Mouse (Mus musculus) forebrain, embryonic 16.5 days (tissue): ENCODE results near the gene Ilkap. TPM values are rescaled to one million over a fixed set of nuclear protein-coding genes. Genes with fewer than 3 reads are reported as not detected.

Experiments used
- ATAC-seq: fragments of 200-750 bp; cut with Nextera tagmentation; 2 replicates; pipeline ENCODE4 v1.8.0; 2017; ENCODE audit warnings: mild to moderate bottlenecking, moderate library complexity
- H3K27ac ChIP-seq: fragments of 300-500 bp; sonication (generic); 2 replicates; pipeline ENCODE4 v1.5.1; 2014; ENCODE audit warnings: low read length, control low read depth
- H3K27me3 ChIP-seq: fragments of 300-500 bp; sonication (generic); replicated peaks from 2 replicates; pipeline ENCODE4 v1.6.1; 2014; ENCODE audit warnings: low read length; ENCODE audit not compliant: control insufficient read depth, insufficient read depth
- H3K36me3 ChIP-seq: fragments of 300-500 bp; sonication (generic); 2 replicates; pipeline ENCODE4 v1.6.1; 2014; ENCODE audit not compliant: control insufficient read depth, insufficient read depth
- H3K4me1 ChIP-seq: fragments of 300-500 bp; sonication (generic); replicated peaks from 2 replicates; pipeline ENCODE4 v1.6.1; 2014; ENCODE audit warnings: low read length; ENCODE audit not compliant: control insufficient read depth, insufficient read depth
- H3K4me2 ChIP-seq: fragments of 300-500 bp; sonication (generic); 2 replicates; pipeline ENCODE4 v1.6.1; 2014; ENCODE audit warnings: mild to moderate bottlenecking, low read length, control low read depth
- H3K4me3 ChIP-seq: fragments of 300-500 bp; sonication (generic); replicated peaks from 2 replicates; pipeline ENCODE4 v1.5.1; 2014; ENCODE audit warnings: mild to moderate bottlenecking, low read length, control low read depth
- H3K9ac ChIP-seq: fragments of 300-500 bp; sonication (generic); replicated peaks from 2 replicates; pipeline ENCODE4 v1.6.1; 2014; ENCODE audit warnings: low read depth, low read length, control low read depth
- H3K9me3 ChIP-seq: fragments of 300-500 bp; sonication (generic); 2 replicates; pipeline ENCODE4 v1.6.1; 2016; ENCODE audit warnings: low read length; ENCODE audit not compliant: control insufficient read depth
- WGBS: fragments of 180-500 bp; shearing (Covaris S2); extraction: QIAGEN DNeasy Blood & Tissue Kit; methylation state at CpG from one replicate; pipeline ENCODE4 v1.1.7; 2014; 5-methylcytosine and 5-hydroxymethylcytosine counted together
- polyA plus RNA-seq: library from polyadenylated mRNA; unstranded; fragments of >200 nt; fragmentation: Nextera tagmentation; extraction: Ambion mirVana; gene quantifications from 2 replicates; pipeline ENCODE4 v1.2.1, GENCODE M21; 2015

Ilkap gene
- polyA plus RNA-seq, 1 experiment from 2014 or later, result 163 TPM

DNA sequence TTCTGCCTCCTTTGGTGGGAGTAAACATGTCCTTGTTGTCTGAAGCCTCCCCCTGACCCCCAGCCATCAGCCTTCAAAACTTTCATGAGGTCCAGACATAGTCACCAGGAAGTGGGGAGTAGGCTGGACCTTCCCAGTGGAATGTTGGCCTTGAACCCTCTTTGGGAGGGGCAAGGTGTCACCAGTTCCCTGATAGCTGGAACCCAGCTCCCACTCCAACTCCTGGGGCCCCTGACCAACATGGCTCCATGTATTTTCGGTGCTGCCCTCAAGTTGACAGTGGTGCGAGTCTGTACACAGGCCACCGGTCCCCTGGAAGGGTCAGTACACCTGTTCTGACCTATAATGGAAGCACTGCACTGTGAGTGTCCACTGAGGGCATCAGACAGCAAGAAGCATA, 31.3 kb downstream of the Ilkap start:
- H3K4me2 ChIP-seq, result no peak overlapping the region
- no peak overlapping the region for H3K4me3 ChIP-seq
- H3K4me1 ChIP-seq, result peaks cover 9% of the 10 kb centered on the region
- no peak for ATAC-seq
- no peaks in the 10 kb centered on the region for H3K9me3 ChIP-seq
- H3K9ac ChIP-seq, result no peak overlapping the region
- H3K27me3 ChIP-seq, result peaks cover 6% of the 10 kb centered on the region
- H3K27ac ChIP-seq, result no peak overlapping the region
- peaks cover 6% of the 10 kb centered on the region for H3K36me3 ChIP-seq
- WGBS, result 100% methylated on average over 3 of the region's 3 CpGs

- WGBS, result under 1% methylated on average over 57 of the region's 68 CpGs
- Histone ChIP-seq H3K27me3 (peaks cover 6% of the 10 kb centered on the region), H3K9ac (peak within 1 kb of the TSS; percentile 54), H3K4me1 (peaks cover 9% of the 10 kb centered on the region), H3K36me3 (peaks cover 4% of the 10 kb centered on the region; the same call in 1 of the 2 replicates), H3K4me2 (peak within 1 kb of the TSS; percentile 65), H3K9me3 (no peaks in the 10 kb centered on the region), H3K4me3 (peak within 1 kb of the TSS; percentile 43), H3K27ac (no peak within 1 kb of the TSS)
- peak; percentile 44 for ATAC-seq
Observed at GRCm38 (mm10) chr1:91366215-91367108, 32.2 kb downstream of the Ilkap start, which contains the start of gene Erfe. TSS of gene Erfe (plus strand) at chr1:91366430.

GRCm38 (mm10) chr1:91365816-91366214, 32.8 kb downstream of the Ilkap start:
- no peak overlapping the region for H3K27ac ChIP-seq
- H3K9ac ChIP-seq, result no peak overlapping the region
- H3K27me3 ChIP-seq, result peaks cover 6% of the 10 kb centered on the region
- WGBS, result 37% methylated on average over 8 of the region's 8 CpGs
- H3K36me3 ChIP-seq, result peaks cover 4% of the 10 kb centered on the region; the same call in 1 of the 2 replicates
- no peaks in the 10 kb centered on the region for H3K9me3 ChIP-seq
- ATAC-seq, result no peak
- H3K4me3 ChIP-seq, result peak overlapping the region; percentile 43
- H3K4me1 ChIP-seq, result peaks cover 9% of the 10 kb centered on the region
- H3K4me2 ChIP-seq, result peak overlapping the region; percentile 65

- WGBS, result 94% methylated on average over 16 of the region's 16 CpGs
- no peak overlapping the region for H3K4me3 ChIP-seq
- H3K4me1 ChIP-seq, result peaks cover 9% of the 10 kb centered on the region
- no peak overlapping the region for H3K27ac ChIP-seq
- no peaks in the 10 kb centered on the region for H3K9me3 ChIP-seq
- no peak overlapping the region for H3K4me2 ChIP-seq
- peaks cover 6% of the 10 kb centered on the region for H3K27me3 ChIP-seq
- peaks cover under 1% of the 10 kb centered on the region; the same call in 1 of the 2 replicates for H3K36me3 ChIP-seq
- no peak for ATAC-seq
- no peak overlapping the region for H3K9ac ChIP-seq
Observed at GRCm38 (mm10) chr1:91364822-91365644, 33.6 kb downstream of the Ilkap start.

DNA sequence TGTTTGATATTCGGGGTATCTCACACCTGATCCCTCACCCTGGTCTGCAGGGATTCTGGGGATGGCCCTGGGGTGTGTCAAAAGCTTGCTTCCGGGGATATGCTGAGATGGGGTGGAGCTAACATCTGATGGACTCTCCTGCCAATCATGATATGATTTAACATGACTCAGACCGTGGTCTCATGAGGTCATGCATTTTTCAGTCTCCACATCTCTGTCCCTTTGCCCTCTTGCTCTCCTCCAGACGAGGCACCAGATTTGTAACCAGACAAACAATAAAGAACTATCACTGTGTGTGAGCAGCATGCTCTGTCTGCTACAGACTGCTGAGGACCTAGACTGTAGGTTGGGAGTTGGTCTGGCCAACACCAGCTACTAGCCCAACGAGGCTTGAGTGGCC, 36.5 kb downstream of the Ilkap start:
- Histone ChIP-seq H3K4me1 (peaks cover 9% of the 10 kb centered on the region), H3K9ac (no peak overlapping the region), H3K4me3 (no peak overlapping the region), H3K4me2 (no peak overlapping the region), H3K27ac (no peak overlapping the region), H3K36me3 (no peaks in the 10 kb centered on the region), H3K27me3 (peaks cover 6% of the 10 kb centered on the region), H3K9me3 (no peaks in the 10 kb centered on the region)
- ATAC-seq, result no peak
- 79% methylated on average over 5 of the region's 5 CpGs for WGBS

GRCm38 (mm10) chr1:91356105-91356504, 42.5 kb downstream of the Ilkap start:
- no peak for ATAC-seq

DNA sequence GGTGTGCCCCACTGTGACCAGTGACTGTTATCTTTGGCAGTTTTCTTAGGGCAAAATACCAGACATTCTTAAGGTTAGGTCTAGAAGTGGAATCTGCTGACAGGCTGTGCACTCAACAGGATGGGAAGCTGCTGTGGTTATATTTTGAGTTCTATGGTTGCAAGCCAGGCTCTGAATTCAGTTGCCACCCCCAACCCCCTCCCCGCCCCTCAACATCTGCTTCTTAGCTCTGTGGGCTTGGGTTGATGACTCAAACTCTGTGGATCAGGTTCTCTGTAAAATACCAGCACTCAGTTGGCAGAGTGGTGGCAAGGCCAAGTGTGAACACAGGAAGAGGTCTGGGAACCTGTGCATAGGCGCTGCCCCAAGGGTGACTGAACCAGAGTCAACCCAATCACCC, 46.3 kb downstream of the Ilkap start:
- 91% methylated on average over 2 of the region's 2 CpGs for WGBS
- no peak for ATAC-seq
- no peaks in the 10 kb centered on the region for H3K36me3 ChIP-seq
- H3K27ac ChIP-seq, result no peak overlapping the region
- no peaks in the 10 kb centered on the region for H3K9me3 ChIP-seq
- no peak overlapping the region for H3K4me2 ChIP-seq
- no peak overlapping the region for H3K4me3 ChIP-seq
- H3K27me3 ChIP-seq, result no peaks in the 10 kb centered on the region
- no peak overlapping the region for H3K9ac ChIP-seq
- H3K4me1 ChIP-seq, result no peaks in the 10 kb centered on the region

More at GRCm38 (mm10) chr1:91356105-91356504, 42.5 kb downstream of the Ilkap start:
- Histone ChIP-seq H3K9ac (no peak overlapping the region), H3K36me3 (no peaks in the 10 kb centered on the region), H3K9me3 (no peaks in the 10 kb centered on the region), H3K4me1 (no peaks in the 10 kb centered on the region), H3K4me3 (no peak overlapping the region), H3K27ac (no peak overlapping the region), H3K4me2 (no peak overlapping the region), H3K27me3 (no peaks in the 10 kb centered on the region)
- 85% methylated on average over 11 of the region's 11 CpGs for WGBS

GRCm38 (mm10) chr1:91351249-91351648, 47.4 kb downstream of the Ilkap start:
- Histone ChIP-seq H3K36me3 (no peaks in the 10 kb centered on the region), H3K9me3 (no peaks in the 10 kb centered on the region), H3K4me3 (no peak overlapping the region), H3K4me2 (no peak overlapping the region), H3K9ac (no peak overlapping the region), H3K27ac (no peak overlapping the region), H3K4me1 (no peaks in the 10 kb centered on the region), H3K27me3 (peaks cover 4% of the 10 kb centered on the region; the same call in 1 of the 2 replicates)
- ATAC-seq, result no peak
- 85% methylated on average over 3 of the region's 3 CpGs for WGBS

DNA sequence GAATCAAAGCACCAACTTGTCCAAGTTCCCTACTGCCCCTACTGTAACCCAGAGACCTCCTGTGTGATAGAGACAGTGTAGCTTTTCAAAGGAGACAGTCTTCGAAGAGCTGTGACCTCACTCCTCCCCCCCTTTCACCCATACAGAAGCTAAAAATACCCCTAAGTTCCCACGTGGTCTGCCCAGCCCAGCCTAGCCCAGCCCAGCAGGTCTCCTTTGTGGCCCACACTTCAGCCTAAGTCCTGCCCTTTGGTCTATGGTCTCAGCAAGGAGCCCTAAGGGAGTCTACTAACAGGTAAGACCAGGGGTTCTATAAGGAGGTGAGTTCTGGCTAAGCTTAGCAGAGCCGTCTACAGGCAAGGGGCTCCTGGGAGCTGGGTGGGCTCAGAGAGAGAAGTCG, 47.8 kb downstream of the Ilkap start, which contains the start of gene Klhl30:
Gene Klhl30, plus strand, starts transcription at position 176 of the 400 bp plus-strand sequence.
- no peaks in the 10 kb centered on the region for H3K9me3 ChIP-seq
- no peak within 1 kb of the TSS for H3K9ac ChIP-seq
- no peaks in the 10 kb centered on the region for H3K4me1 ChIP-seq
- H3K36me3 ChIP-seq, result no peaks in the 10 kb centered on the region
- no peak within 1 kb of the TSS for H3K4me2 ChIP-seq
- H3K4me3 ChIP-seq, result no peak within 1 kb of the TSS
- WGBS, result 59% methylated on average over 4 of the region's 4 CpGs
- no peak for ATAC-seq
- H3K27me3 ChIP-seq, result peaks cover 8% of the 10 kb centered on the region; the same call in 1 of the 2 replicates
- H3K27ac ChIP-seq, result no peak within 1 kb of the TSS
